Mouse (Mus musculus): ENCODE results near the gene Eef2. TPM values are rescaled to one million over a fixed set of nuclear protein-coding genes. Genes with fewer than 3 reads are reported as not detected.
"Not testable (repeated sequence)": the region's sequence is repeated elsewhere in the genome, so short reads cannot be mapped to it uniquely, and the experiment has no call there.

The Eef2 gene
- total RNA-seq, 2 experiments from 2014 or later = 1,324 to 1,404 TPM

- no peak for DNase-seq (ENCODE audit: low spot score in 2 of 2)
Measured at GRCm38 (mm10) chr10:81179451-81180342, 3.3 kb downstream of the Eef2 start.

GRCm38 (mm10) chr10:81180946-81181345 lies 4.5 kb downstream of the Eef2 start:
- DNase-seq (ENCODE audit: low spot score in 2 of 2) = no peak

- not testable (repeated sequence) for DNase-seq (ENCODE audit: low spot score in 2 of 2)
Measured at GRCm38 (mm10) chr10:81181860-81182259, 5.4 kb downstream of the Eef2 start.

- peak; percentile 90 to 94 for DNase-seq (ENCODE audit: low spot score in 2 of 2)
Measured at GRCm38 (mm10) chr10:81182336-81183333, 6.2 kb downstream of the Eef2 start, which contains the start of gene Dapk3. Gene Dapk3 (plus strand): TSS chr10:81183005.

- DNase-seq (ENCODE audit: low spot score in 2 of 2) = no peak
Measured at GRCm38 (mm10) chr10:81183805-81184204, 7.4 kb downstream of the Eef2 start, which contains the start of gene 4930442H23Rik. Gene 4930442H23Rik (minus strand): TSS chr10:81183849.

GRCm38 (mm10) chr10:81184765-81185164 lies 8.3 kb downstream of the Eef2 start:
- DNase-seq (ENCODE audit: low spot score in 2 of 2) = no peak

- DNase-seq (ENCODE audit: low spot score in 2 of 2) = peak in 1 of 2 experiments; percentile 16
Measured at GRCm38 (mm10) chr10:81187161-81187560, 10.7 kb downstream of the Eef2 start.

GRCm38 (mm10) chr10:81189821-81190220 lies 13.4 kb downstream of the Eef2 start:
- peak in 1 of 2 experiments; percentile 20 for DNase-seq (ENCODE audit: low spot score in 2 of 2)

GRCm38 (mm10) chr10:81190236-81190911 lies 13.9 kb downstream of the Eef2 start:
- peak in 1 of 2 experiments; percentile 18 for DNase-seq (ENCODE audit: low spot score in 2 of 2)

- DNase-seq (ENCODE audit: low spot score in 2 of 2) = no peak
Measured at GRCm38 (mm10) chr10:81190912-81191321, 14.5 kb downstream of the Eef2 start.

GRCm38 (mm10) chr10:81191342-81191982 lies 15.0 kb downstream of the Eef2 start:
- no peak for DNase-seq (ENCODE audit: low spot score in 2 of 2)

GRCm38 (mm10) chr10:81192270-81192967 lies 16.0 kb downstream of the Eef2 start:
- DNase-seq (ENCODE audit: low spot score in 2 of 2) = peak; percentile 65 to 80

- peak in 1 of 2 experiments; percentile 36 for DNase-seq (ENCODE audit: low spot score in 2 of 2)
Measured at GRCm38 (mm10) chr10:81192968-81193501, 16.6 kb downstream of the Eef2 start.

- DNase-seq (ENCODE audit: low spot score in 2 of 2) = peak in 1 of 2 experiments; percentile 61
Measured at GRCm38 (mm10) chr10:81193991-81194774, 17.8 kb downstream of the Eef2 start.

- DNase-seq (ENCODE audit: low spot score in 2 of 2) = no peak
Measured at GRCm38 (mm10) chr10:81195300-81195699, 18.9 kb downstream of the Eef2 start.

- no peak for DNase-seq (ENCODE audit: low spot score in 2 of 2)
Measured at GRCm38 (mm10) chr10:81196470-81197065, 20.1 kb downstream of the Eef2 start.

- no peak for DNase-seq (ENCODE audit: low spot score in 2 of 2)
Measured at GRCm38 (mm10) chr10:81197305-81197704, 20.9 kb downstream of the Eef2 start.

- no peak for DNase-seq (ENCODE audit: low spot score in 2 of 2)
Measured at GRCm38 (mm10) chr10:81198230-81198629, 21.8 kb downstream of the Eef2 start.
